Mouse (Mus musculus) adrenal gland, postnatal 4 days (tissue): ENCODE results near the gene Grin2b. TPM values are rescaled to one million over a fixed set of nuclear protein-coding genes. Genes with fewer than 3 reads are reported as not detected.

Experiments
- DNase-seq, 2 experiments: peaks; one replicate each; pipeline ENCODE4 v3.0.0; 2021 to 2022; ENCODE audit warnings: low spot score in 2 of 2, mixed read lengths in 2 of 2
- long read RNA-seq, 2 experiments: library from polyadenylated mRNA; stranded (forward); transcript quantifications; one replicate each; pipeline ENCODE4 v2.0.0; 2021
- total RNA-seq, 2 experiments: library from RNA; stranded (reverse); gene quantifications; 2 replicates each; pipeline ENCODE4 v1.2.3; 2021

The Grin2b gene
- total RNA-seq = 1 to 10 TPM in 1 of 2 experiments, under 1 TPM in 1; 0.25 to 2.3 TPM
- long read RNA-seq, experiment 1, partial matches to known transcripts = 0 of 3 reads
- long read RNA-seq, experiment 1, other reads (novel, unspliced or antisense) = 3 of 3 reads
- long read RNA-seq, experiment 2, partial matches to known transcripts = 0 of 1 reads
- long read RNA-seq, experiment 2, other reads (novel, unspliced or antisense) = 1 of 1 reads

DNA sequence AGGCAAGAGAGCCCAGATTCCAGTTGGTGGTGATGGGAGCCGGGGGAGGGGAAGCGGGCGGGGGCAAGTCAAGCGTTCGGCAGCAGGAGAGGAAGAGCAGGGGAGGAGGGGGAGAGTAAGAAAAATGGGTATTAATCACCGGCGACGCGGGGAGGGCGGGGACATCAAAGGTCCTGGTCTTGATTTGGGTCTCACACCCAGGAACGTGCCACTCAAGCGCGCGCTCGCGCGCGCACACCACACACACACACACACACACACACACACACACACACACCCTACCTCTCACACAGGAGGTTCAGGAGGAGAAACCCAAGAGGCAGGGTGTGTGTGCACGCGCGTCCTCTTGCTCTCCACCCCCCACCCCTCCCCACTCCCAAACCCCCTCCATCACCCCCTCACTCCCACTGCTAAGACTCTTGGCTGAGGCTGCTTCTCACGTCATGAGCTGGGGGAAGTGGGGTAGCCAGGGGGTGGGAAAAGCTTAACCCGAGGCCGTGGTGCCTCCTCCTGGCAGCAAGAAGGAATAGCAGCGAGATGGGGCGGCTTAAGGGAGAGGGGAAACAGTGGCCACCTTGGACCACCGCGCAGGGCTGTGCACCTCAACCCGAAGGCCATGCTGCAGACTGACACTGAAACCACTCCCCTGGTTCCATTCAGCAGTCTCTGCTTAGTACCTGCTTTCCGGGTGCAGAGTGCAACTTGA, at the start of gene Grin2b:
Grin2b (minus strand) TSS at position 321 of the 706 bp plus-strand sequence.
- no peak for DNase-seq

DNA sequence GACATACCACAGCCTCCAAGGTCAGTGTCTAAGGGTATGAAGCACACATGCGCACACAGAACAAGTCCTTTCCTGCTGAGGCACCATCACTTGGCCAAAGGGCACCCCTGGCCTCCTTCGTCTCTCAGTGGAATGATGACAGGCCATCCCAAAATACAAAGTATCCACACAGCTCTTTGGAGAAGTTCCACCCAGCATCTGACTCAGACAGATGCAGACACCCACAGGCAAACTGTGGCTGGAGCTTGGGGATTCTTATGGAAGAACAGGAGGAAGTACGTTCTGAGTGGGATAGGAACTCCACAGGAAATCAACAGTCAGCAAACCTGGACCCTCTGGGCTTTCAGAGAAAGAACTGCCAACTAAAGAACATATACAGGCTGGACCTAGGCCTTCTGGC, 48.6 kb upstream of the Grin2b start:
- DNase-seq = no peak

DNA sequence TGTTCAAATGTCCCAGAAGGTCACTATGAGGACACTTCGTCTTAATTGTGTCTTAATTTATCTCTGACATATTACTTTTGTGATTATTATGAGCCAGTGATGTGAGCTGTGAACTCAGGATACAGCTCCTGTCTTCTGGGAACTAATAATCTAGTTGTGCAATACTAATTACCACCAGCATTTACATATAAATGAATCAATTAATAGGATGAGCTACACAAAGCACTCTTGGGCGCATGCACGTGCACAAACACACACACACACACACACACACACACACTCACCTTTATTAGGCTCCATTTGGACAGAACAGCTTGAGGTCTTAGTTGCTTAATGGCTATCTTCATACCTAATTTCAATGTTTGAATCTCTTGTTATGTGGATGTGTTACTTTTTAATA, 37.1 kb upstream of the Grin2b start:
- no peak for DNase-seq

DNA sequence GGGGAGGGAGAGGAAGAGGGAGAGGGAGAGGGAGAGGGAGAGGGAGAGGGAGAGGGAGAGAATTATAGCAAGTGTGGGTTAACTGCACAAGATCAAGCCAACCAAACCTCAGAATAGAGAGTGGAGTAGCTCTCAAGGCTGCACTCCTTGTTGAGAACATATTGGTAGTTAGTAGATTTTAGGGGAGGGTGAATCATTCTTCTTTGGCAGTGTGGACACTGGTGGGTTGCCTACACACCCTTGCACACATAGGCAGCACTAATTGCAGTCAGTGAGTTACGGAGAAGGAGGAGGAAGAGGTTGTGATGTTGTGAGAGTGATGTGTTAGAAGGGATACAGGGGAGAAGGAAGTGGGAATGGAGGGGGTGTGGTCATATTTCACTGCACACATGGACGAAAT, 26.5 kb upstream of the Grin2b start:
- no peak for DNase-seq

DNA sequence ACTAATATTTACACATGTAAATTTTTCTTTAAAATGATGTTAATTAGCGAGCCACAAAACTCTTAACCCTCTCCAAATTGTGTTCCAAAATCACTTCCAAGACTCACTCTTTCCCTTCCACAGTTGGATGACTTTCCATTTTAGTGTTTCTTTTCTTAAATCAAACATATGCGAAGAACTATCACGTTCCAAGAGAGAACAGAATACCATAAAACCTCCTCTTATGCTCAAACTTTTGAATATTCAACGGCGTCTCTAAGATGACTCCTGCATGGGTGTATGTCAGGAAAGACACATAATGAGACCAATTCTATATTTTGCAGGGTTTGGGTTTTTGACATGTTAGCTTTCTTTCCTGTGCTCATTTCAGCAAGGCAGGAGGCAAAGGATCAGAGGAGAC, 21.3 kb upstream of the Grin2b start:
- no peak for DNase-seq

DNA sequence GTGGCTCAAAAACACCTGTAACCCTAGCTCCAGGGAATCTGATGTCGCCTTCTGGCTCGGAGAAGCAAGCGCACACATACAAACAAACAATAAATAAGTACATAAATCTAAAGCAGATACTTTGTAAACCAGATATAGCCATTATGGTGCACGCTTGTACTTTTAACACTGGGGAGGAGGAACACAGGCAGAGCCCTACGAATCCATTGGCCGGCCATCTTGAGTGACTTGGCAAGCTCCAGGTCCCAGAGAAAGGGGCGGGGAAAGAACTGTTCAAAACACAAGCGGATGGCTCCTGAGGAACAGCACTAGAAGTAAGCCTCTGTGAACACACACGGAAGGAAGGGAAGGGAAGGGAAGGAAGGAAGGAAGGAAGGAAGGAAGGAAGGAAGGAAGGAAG, 4.8 kb upstream of the Grin2b start:
- no peak for DNase-seq

DNA sequence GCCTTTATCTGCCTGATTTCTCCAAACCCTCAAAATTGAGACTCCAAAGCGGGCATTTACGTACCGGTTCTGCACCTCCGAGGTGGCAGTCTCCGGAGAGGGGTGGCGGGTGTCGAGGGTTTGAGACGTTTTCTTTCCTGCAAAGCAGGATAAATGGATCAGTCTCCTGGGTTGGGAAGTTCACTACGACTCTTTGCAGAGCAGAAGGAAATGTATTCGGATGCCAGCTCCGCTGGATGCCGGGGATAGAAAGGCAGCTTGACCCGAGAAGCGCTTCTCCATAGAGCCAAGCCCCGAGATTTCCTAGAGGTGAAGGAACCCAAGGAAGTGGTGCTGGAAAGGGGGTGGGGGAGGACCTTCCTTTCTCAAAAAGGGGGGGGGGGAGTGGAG, 515 bp downstream of the Grin2b start:
- DNase-seq = no peak

DNA sequence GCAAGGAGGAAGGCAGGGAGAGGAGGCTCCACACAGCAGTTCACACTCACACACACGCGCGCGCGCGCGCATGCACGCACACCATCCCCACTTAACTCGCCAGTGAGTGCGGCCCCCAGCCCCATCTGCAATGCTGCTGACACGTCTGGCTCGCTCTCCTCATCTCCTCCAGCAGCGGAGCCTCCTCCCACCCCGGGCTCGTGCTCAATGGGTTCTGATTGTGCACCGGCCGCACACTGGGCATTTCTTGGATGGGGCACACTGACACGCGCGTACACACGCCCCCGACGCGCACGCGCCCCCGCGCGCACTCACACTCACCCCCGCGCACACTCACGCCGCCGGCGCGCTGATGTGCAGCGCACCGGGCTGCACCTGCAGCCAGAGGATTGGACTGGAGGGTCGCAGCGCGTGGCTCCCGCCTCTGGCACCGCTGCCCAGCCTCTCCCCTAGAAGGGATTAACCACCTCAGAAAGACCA, 1.1 kb downstream of the Grin2b start:
- no peak for DNase-seq

DNA sequence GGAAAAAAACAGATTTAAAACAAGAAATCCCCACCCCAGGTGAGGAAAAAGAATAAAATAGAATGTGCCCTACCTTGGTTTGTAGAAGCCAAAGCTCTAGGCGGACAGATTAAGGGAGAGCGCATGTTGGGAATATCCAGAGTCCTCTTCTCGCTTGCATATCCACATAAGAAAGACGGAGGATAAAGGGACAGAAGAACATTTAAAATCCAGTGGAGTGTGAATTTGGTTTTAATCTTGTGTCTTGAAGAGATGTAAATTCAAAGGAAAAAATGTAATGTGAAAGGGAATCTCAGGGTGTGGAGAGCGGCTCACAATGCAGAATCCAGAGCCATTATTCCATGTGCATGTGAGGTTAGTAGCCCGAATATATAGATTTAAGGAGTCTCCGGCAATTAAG, 2.0 kb downstream of the Grin2b start:
- no peak for DNase-seq

DNA sequence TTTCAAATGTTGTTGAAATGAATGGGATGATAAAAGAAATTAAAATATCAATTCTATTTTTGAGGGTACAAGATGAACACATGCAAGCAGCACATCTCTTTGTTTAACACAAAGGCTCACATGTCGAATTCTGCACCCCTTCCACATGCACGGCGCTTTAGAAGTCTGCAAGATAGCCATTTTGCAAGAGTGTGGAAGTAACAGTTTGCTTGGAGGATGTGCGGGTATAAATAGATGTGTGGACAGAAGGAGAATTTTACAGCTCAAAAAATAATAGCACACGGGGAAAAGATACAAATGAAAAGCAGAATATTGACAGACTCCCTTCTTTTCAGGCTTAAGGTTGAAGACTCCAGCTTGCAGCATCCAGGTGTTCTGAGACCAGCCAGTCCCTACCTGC, 2.9 kb downstream of the Grin2b start:
- no peak for DNase-seq

DNA sequence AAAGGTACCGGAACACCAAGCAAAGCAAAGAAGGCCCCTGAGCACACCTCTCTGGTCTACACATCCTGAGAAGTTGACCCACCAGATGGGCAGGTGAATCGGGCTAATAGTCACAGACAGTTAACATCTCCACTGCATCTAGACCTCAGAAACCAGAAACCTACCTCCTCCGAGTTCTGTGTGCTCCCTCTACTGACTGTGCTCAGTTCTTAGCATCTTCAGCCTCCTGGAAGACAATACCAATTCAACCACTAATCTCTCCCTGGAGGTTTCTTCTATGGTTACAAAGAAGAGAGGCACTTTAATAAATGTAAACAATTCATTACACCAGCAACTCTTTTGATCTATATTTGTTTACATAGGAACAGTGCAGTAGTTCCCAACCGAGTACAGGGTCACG, 6.0 kb downstream of the Grin2b start:
- no peak for DNase-seq

DNA sequence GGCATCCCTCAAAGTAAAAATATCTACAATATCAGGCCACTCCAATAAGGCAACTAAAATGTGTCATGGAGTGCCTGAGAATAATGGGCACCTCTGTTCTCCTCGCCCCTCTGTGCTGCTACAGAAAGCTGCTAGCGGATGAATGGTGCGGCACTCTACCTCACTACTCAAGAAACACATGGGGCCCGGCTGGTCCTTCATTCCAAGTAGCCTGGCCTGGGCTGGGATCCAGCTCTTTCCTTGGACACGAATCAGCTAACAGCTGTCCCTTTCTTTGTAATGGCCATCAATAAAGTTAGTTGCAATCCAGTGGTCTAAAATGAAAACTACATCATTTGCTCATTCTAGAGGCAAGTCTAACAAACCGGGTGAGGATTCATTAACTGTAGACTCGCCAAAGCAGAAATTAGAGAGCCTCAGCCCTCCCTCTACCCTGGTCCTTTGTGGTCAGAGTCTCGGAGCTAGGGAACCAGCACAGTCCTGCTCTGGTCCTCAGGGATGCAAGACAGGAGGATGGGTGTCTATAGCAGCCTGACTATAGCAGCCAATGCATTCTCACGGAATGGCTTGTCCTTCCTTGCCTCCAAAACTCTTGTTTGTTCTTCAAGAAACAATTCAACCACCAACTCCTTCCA, 7.8 kb downstream of the Grin2b start:
- no peak for DNase-seq

DNA sequence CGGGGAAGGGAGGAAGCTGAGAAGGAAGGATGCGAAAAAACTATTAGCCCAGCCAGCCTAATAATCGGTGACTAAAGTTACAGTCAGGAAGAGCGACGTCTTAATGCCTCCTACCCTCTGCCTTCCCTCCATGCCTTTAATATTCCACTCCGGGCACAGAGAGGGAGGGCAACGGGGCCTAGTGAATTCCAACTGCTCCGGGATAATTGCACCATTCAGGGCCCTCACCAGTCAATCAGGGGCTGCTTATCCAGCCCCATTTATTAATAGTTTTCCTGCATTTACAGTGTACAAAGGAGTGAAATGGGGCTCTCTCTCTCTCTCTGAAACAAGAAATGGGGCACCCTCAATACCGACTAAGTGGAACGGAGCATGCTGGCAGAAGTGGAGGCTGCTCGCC, 11.2 kb downstream of the Grin2b start:
- DNase-seq = no peak

DNA sequence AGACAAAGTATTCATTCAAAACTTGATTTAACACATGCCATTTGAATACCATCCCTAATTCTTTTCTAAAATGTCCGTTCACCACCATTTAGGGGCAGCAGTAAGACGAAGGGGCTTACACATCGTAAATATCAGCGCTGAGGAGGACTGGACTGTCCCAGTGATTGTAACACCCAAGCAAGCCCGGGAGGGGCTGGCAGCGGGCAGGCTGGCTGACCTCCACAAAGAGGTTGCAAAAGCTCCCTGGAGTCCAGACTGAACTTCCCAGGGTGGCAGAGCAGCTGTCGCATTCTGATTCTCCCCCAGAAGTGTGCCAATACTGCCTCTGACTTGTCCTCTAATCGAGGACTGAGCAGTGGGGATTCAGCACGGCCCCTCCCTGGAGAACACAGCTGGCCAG, 19.9 kb downstream of the Grin2b start:
- no peak for DNase-seq

DNA sequence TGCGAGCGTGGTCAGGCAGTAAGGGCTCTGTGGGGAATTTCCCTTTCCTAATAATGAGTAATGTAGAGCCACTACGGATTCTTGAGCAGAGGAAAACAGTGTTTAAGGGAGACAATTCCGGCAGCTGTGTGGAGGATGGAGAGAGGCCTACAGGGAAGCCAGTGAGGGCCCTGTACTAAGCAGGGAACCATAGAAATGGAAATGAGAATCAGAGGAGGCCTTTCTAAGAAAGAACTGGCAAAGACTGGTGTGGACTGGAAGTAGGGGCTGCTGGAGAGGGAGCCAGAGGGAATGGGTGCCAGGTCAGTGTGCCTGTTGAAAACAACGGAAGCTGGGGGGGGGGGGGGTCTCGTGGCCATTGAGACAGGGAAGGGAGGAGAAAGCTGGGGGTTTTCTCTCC, 23.2 kb downstream of the Grin2b start:
- no peak for DNase-seq

DNA sequence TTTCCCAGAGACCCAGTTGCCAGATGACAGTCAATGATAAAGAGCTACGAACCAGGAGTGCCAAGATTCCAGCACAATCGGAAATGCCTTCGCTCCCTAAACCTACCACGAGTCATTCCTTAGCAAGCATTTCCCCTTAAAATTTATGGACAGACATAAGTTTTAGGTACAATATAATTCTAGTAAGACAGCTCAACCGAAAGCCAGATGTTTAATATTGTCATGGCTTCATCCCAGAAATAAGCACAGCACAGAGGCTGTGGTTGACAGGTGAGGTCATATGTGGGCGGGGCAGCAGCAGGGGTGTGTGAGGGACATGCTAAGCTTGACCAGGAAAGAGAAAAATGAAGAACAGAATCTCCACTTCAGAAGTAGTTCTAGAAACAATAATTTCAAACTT, 33.3 kb downstream of the Grin2b start:
- DNase-seq = no peak

DNA sequence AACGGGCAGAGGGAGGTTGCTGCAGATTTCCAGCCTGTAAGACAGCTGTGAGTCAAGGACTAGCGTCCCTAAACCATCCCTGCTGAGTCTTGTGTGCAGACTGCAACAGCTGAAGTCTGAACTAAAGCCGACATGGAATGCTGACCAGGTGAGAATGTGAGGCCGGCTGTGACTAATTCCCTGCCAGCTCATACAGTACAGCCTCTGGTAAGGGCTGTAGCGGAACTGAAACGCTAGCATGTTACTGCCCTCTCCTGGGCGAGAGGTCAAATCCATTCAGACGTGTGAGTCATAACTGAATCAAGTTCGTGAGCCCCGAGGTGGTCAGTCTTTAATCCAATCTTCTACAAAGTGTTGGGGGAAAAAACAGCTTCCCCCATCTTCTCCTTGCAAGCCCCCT, 42.9 kb downstream of the Grin2b start:
- peak in 1 of 2 experiments; percentile 15 for DNase-seq

DNA sequence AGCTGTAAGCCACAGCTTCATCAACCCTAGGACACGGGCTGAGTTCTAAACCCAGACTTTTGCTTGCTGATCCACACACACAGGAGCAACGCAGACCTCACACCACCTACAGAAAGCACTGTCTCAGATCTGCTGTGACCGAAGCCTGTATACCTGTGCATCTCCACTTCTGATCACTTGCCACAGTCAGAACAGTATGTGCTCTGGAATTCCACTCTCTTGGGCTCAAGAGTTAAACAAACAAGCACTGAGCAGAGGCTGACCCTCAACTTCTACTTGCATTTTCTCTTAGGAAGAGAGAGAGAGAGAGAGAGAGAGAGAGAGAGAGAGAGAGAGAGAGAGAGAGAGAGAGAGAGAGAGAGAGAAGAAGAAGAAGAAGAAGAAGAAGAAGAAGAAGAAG, 50.7 kb downstream of the Grin2b start:
- no peak for DNase-seq

DNA sequence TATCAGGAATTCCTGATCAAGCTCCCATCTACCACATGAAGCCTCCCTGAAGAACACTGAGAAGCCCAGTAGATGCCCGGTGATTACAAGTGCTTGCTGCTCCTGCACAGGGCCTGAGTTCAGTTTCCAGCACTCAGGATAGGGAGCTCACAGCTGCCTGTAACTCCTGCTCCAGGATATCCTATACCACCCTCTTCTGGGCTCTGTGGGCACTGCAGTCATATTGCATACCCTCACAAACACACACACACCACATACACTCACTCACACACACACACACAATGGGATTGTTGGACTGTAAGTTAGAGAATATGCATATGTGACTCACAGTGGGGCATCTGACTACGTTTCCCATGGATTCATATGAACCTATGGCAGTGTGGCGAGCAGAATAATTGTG, 55.9 kb downstream of the Grin2b start:
- no peak for DNase-seq

DNA sequence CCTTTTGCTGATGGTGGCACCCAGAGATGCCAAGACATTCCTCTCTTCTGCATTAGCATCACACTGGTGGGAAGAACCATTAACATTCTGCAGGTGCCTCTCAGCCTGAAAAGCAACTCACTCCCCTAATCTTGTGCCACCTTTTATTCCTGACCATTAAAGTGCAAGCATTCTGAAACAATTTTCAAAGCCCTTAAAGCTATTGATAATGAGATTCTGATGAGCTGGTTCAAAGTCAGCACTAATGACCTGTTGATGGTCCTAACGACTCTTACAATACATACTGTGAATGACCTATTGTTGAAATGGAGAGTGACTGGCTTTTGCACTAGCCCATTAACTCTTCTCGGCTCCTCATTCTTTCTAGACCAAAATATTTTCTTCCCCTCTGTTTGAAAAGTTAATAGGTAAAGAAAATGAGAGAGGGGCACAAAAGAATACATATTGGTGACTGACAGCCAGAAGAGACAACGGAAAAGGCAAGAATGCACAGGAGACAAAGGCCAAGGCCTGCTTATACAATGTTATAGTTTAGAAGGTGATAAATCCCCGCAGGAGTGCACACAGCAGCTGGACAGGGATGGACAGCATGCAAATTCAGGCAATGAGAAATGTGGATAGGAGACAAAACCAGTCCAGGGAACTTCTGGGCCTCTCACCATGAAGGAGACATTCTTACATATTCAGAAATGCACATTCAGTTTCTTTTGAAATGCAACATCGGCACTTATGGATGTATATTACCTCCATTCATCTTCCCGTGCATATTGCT, 59.5 kb downstream of the Grin2b start:
- no peak for DNase-seq

DNA sequence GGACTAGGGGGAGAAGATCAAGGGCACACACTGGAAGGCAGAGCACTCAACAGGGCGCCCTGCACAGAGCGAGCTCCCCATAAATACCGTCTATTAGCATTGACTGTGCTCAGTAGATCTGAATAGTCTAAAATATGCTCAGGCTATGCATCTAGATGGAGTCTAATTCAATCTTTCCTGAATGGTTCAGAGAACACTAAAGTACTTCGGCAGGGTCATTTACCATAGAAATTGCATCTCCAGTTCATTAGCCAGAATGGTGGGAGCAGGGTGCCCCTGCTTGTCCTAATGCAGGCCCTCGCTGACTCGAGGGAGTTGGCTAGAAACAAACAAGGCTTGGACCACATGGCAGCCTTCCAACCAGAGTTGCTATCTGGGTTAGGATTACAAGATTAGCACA, 64.1 kb downstream of the Grin2b start:
- DNase-seq = no peak

DNA sequence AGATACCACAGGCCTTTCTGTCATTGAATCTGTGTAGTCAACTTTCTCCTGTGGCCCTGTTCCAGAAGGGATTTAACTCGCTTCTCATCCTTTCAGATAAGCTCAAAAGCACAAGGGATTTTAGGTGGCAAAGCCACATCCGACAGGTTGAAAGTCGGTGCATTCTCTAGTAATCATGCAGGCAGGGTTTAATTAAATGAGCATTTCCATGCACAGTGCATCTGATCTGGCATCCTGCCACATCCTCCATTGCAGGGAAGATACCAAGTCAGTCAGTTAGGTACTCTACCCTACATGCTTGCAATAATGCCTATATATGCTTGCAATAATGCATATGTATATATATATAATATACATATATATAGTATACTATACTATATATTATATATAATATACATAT, 64.8 kb downstream of the Grin2b start:
- DNase-seq = no peak
